Mouse (Mus musculus): ENCODE measurements around the gene Iqschfp.

- no peak for TF ChIP-seq CTCF (IDR thresholded peaks at IDR 0.05; ENCODE audit: insufficient read depth, low read depth, low read length)
- TF ChIP-seq POLR2A (IDR thresholded peaks at IDR 0.05; ENCODE audit: insufficient read depth, low read depth, low read length): no peak
Measured at GRCm38 (mm10) chr3:68610011-68610410, 718.0 kb downstream of the Iqschfp start.
